16 mouse cellular contexts compared by ENCODE assay signal in genomic region chr1:165933915-165934647, GRCm38 (mm10).
DNase-seq lines count a peak whose midpoint lies in the region; ATAC-seq and TF ChIP-seq lines count a peak whose summit lies in the region.
"Had no signal": no experiment of that assay in that cellular context is flagged by ENCODE, and none has a peak within 500 bp of the region (broad histone marks: within the 10 kb centered on the region; RNA-seq: fewer than 3 reads in every experiment).

No protein-coding gene starts in this region.

- TF ChIP-seq CTCF in MEL (IDR thresholded peaks at IDR 0.05 in 2 of 3, conservative IDR thresholded peaks at IDR 0.05 in 1 of 3; ENCODE audit: control insufficient read depth in 1 of 3, insufficient read depth in 1 of 3, low read depth in 2 of 3, low read length in 3 of 3, poor library complexity in 1 of 3, severe bottlenecking in 1 of 3) = no peak
- TF ChIP-seq CTCF in forebrain, postnatal 0 days (IDR thresholded peaks at IDR 0.05; ENCODE audit: low read depth) = no peak
- no peak for TF ChIP-seq CTCF in midbrain, postnatal 0 days (IDR thresholded peaks at IDR 0.05)
- TF ChIP-seq CTCF in lung, adult 2 months (IDR thresholded peaks at IDR 0.05; ENCODE audit: insufficient read depth, low read length) = no peak

- no peak for ATAC-seq in hindbrain, embryonic 11.5 days (ENCODE audit: low FRiP score)
- ATAC-seq in forebrain, postnatal 0 days = no peak
- ATAC-seq in midbrain, postnatal 0 days (ENCODE audit: low FRiP score) = no peak
- ATAC-seq: lung, postnatal 0 days had no signal

- no peak overlapping the region for H3K4me3 ChIP-seq in hindbrain, embryonic 10.5 days
- H3K4me3 ChIP-seq in hindbrain, embryonic 11.5 days (ENCODE audit: low read depth, low read length) = no peak overlapping the region
- H3K4me3 ChIP-seq in MEL (ENCODE audit: control insufficient read depth in 1 of 2, insufficient read depth in 1 of 2, low read depth in 2 of 2, low read length in 2 of 2) = peak overlapping the region; percentile 24 to 46
- H3K4me3 ChIP-seq in forebrain, postnatal 0 days (ENCODE audit: low read depth, low read length) = peak overlapping the region; percentile 38
- H3K4me3 ChIP-seq in midbrain, postnatal 0 days (ENCODE audit: low read depth, low read length) = peak overlapping the region; percentile 31
- H3K4me3 ChIP-seq in lung, adult 2 months (replicated peaks; ENCODE audit: extremely low read depth, low read depth, low read length) = no peak overlapping the region
- H3K4me3 ChIP-seq: embryonic facial prominence, embryonic 13.5 days; heart, adult 2 months; kidney, embryonic 15.5 days; limb, embryonic 13.5 days; myocyte; stomach, embryonic 15.5 days had no signal

- H3K9me3 ChIP-seq in hindbrain, embryonic 10.5 days = no peaks in the 10 kb centered on the region
- no peaks in the 10 kb centered on the region for H3K9me3 ChIP-seq in hindbrain, embryonic 11.5 days (ENCODE audit: control insufficient read depth, low read length)
- H3K9me3 ChIP-seq in MEL (replicated peaks; ENCODE audit: insufficient read depth, low read length) = no peaks in the 10 kb centered on the region
- no peaks in the 10 kb centered on the region for H3K9me3 ChIP-seq in forebrain, postnatal 0 days (ENCODE audit: low read length)
- no peaks in the 10 kb centered on the region for H3K9me3 ChIP-seq in midbrain, postnatal 0 days (ENCODE audit: low read length)
- H3K9me3 ChIP-seq: embryonic facial prominence, embryonic 13.5 days; kidney, embryonic 15.5 days; limb, embryonic 13.5 days; stomach, embryonic 15.5 days had no signal

- no peak for DNase-seq in hindbrain, embryonic 10.5 days (ENCODE audit: low spot score)
- DNase-seq in hindbrain, embryonic 11.5 days (ENCODE audit: low spot score) = no peak
- no peak for DNase-seq in MEL (ENCODE audit: low read depth, low spot score)
- DNase-seq in forebrain, postnatal 0 days = no peak
- DNase-seq in midbrain, postnatal 0 days (ENCODE audit: low spot score) = no peak
- DNase-seq in heart, postnatal 25 days (ENCODE audit: low spot score) = no peak
- DNase-seq in lung, adult 2 months = no peak
- no peak for DNase-seq in urinary bladder, adult 2 months (ENCODE audit: low spot score)
- DNase-seq: cerebellum, postnatal 14 days; heart, adult 2 months had no signal

- TF ChIP-seq POLR2A in MEL (IDR thresholded peaks at IDR 0.05; ENCODE audit: control insufficient read depth in 1 of 2, insufficient read depth in 1 of 2, low read depth in 1 of 2, low read length in 2 of 2, poor library complexity in 1 of 2) = no peak
- TF ChIP-seq POLR2A in lung, adult 2 months (IDR thresholded peaks at IDR 0.05; ENCODE audit: borderline replicate concordance, extremely low read depth, low read depth, low read length) = no peak

- intact Hi-C loops in heart, postnatal 25 days (cut with DNase I) = no loop called here

- TF ChIP-seq RAD21 in MEL (IDR thresholded peaks at IDR 0.05; ENCODE audit: low read depth, low read length) = no peak

- TF ChIP-seq EP300 in MEL (IDR thresholded peaks at IDR 0.05; ENCODE audit: low read depth in 1 of 2, low read length in 2 of 2) = no peak

- H3K27me3 ChIP-seq in hindbrain, embryonic 10.5 days (ENCODE audit: insufficient read depth, poor library complexity, severe bottlenecking) = no peaks in the 10 kb centered on the region
- H3K27me3 ChIP-seq in hindbrain, embryonic 11.5 days (ENCODE audit: control insufficient read depth, insufficient read depth, low read length) = no peaks in the 10 kb centered on the region
- H3K27me3 ChIP-seq in MEL (ENCODE audit: control insufficient read depth in 1 of 2, insufficient read depth in 2 of 2, low read length in 2 of 2) = no peaks in the 10 kb centered on the region
- no peaks in the 10 kb centered on the region for H3K27me3 ChIP-seq in forebrain, postnatal 0 days (ENCODE audit: insufficient read depth, low read length)
- no peaks in the 10 kb centered on the region for H3K27me3 ChIP-seq in midbrain, postnatal 0 days (ENCODE audit: insufficient read depth, low read length)
- H3K27me3 ChIP-seq: embryonic facial prominence, embryonic 13.5 days; kidney, embryonic 15.5 days; limb, embryonic 13.5 days; stomach, embryonic 15.5 days had no signal

- peaks cover 15% of the 10 kb centered on the region for H3K4me1 ChIP-seq in hindbrain, embryonic 10.5 days (replicated peaks)
- no peaks in the 10 kb centered on the region for H3K4me1 ChIP-seq in hindbrain, embryonic 11.5 days (replicated peaks; ENCODE audit: control insufficient read depth, insufficient read depth, low read length)
- peaks cover 7 to 11% of the 10 kb centered on the region in 2 experiments for H3K4me1 ChIP-seq in MEL (ENCODE audit: control insufficient read depth in 1 of 2, insufficient read depth in 2 of 2, low read length in 2 of 2)
- H3K4me1 ChIP-seq in forebrain, postnatal 0 days (ENCODE audit: insufficient read depth) = 0 out of 2 replicates have a peak, but pooled peaks cover 4% of the 10 kb centered on the region
- peaks cover 8% of the 10 kb centered on the region for H3K4me1 ChIP-seq in midbrain, postnatal 0 days (ENCODE audit: insufficient read depth, low read length)
- H3K4me1 ChIP-seq in lung, adult 2 months (ENCODE audit: control insufficient read depth, insufficient read depth, low read length) = no peaks in the 10 kb centered on the region; the same call in none of the 2 replicates
- H3K4me1 ChIP-seq: stomach, embryonic 15.5 days had no signal

- H3K27ac ChIP-seq in hindbrain, embryonic 10.5 days = peak overlapping the region; percentile 12; the same call in 1 of the 2 replicates
- no peak overlapping the region; the same call in 1 of the 2 replicates for H3K27ac ChIP-seq in hindbrain, embryonic 11.5 days (ENCODE audit: low read depth, low read length)
- H3K27ac ChIP-seq in MEL (ENCODE audit: control insufficient read depth, low read depth, low read length) = peak overlapping the region; percentile 72
- peak overlapping the region; percentile 82 for H3K27ac ChIP-seq in forebrain, postnatal 0 days (ENCODE audit: low read depth, low read length)
- peak overlapping the region; percentile 71 for H3K27ac ChIP-seq in midbrain, postnatal 0 days (ENCODE audit: low read depth, low read length)
- H3K27ac ChIP-seq: embryonic facial prominence, embryonic 13.5 days; heart, adult 2 months; kidney, embryonic 15.5 days; limb, embryonic 13.5 days; stomach, embryonic 15.5 days had no signal

- H3K9ac ChIP-seq in hindbrain, embryonic 11.5 days (ENCODE audit: low read depth, low read length) = no peak overlapping the region
- H3K9ac ChIP-seq in MEL (ENCODE audit: control insufficient read depth, low read depth, low read length, poor library complexity, severe bottlenecking) = peak overlapping the region; percentile 50
- peak overlapping the region; percentile 39; the same call in 1 of the 2 replicates for H3K9ac ChIP-seq in forebrain, postnatal 0 days
- no peak overlapping the region; the same call in 1 of the 2 replicates for H3K9ac ChIP-seq in midbrain, postnatal 0 days (replicated peaks; ENCODE audit: low read length, poor library complexity, severe bottlenecking)
- H3K9ac ChIP-seq: embryonic facial prominence, embryonic 13.5 days; kidney, embryonic 15.5 days; limb, embryonic 13.5 days; stomach, embryonic 15.5 days had no signal

- H3K36me3 ChIP-seq in hindbrain, embryonic 10.5 days = no peaks in the 10 kb centered on the region
- no peaks in the 10 kb centered on the region for H3K36me3 ChIP-seq in hindbrain, embryonic 11.5 days (ENCODE audit: control insufficient read depth, insufficient read depth, low read length)
- H3K36me3 ChIP-seq in MEL (ENCODE audit: control insufficient read depth in 1 of 2, insufficient read depth in 2 of 2, low read length in 2 of 2) = peaks cover 0 to 19% of the 10 kb centered on the region in 2 experiments; a peak in 2 of 4 replicates
- H3K36me3 ChIP-seq in forebrain, postnatal 0 days (ENCODE audit: insufficient read depth) = no peaks in the 10 kb centered on the region
- H3K36me3 ChIP-seq in midbrain, postnatal 0 days (ENCODE audit: insufficient read depth, low read length) = no peaks in the 10 kb centered on the region
- H3K36me3 ChIP-seq: embryonic facial prominence, embryonic 13.5 days; kidney, embryonic 15.5 days; limb, embryonic 13.5 days; stomach, embryonic 15.5 days had no signal

- H3K79me2 ChIP-seq in MEL (ENCODE audit: control insufficient read depth, insufficient read depth, low read length, poor library complexity) = no peaks in the 10 kb centered on the region; the same call in 1 of the 2 replicates

- H3K4me2 ChIP-seq in hindbrain, embryonic 11.5 days (replicated peaks; ENCODE audit: low read depth, low read length) = no peak overlapping the region; the same call in 1 of the 2 replicates
- H3K4me2 ChIP-seq in forebrain, postnatal 0 days (ENCODE audit: low read depth) = peak overlapping the region; percentile 46
- H3K4me2 ChIP-seq in midbrain, postnatal 0 days (ENCODE audit: low read depth, low read length, poor library complexity, severe bottlenecking) = peak overlapping the region; percentile 44
- H3K4me2 ChIP-seq: embryonic facial prominence, embryonic 13.5 days; kidney, embryonic 15.5 days; limb, embryonic 13.5 days; stomach, embryonic 15.5 days had no signal

- 91% methylated on average over 5 of the region's 5 CpGs for WGBS in hindbrain, embryonic 10.5 days
- WGBS in hindbrain, embryonic 11.5 days = 83% methylated on average over 5 of the region's 5 CpGs
- WGBS in forebrain, postnatal 0 days = 13% methylated on average over 5 of the region's 5 CpGs
- whole genome bisulfite sequencing in midbrain, postnatal 0 days = 40% methylated on average over 5 of the region's 5 CpGs
- WGBS in lung, adult 2 months = 58% methylated on average over 5 of the region's 5 CpGs

TF ChIP-seq in MEL, 35 proteins besides CTCF, POLR2A, EP300 and RAD21:
- no peak for TF ChIP-seq JUND (IDR thresholded peaks at IDR 0.05; ENCODE audit: low read depth, low read length)
- TF ChIP-seq ZKSCAN1 (IDR thresholded peaks at IDR 0.05; ENCODE audit: low read depth, low read length) = no peak
- no peak for TF ChIP-seq KAT2A (conservative IDR thresholded peaks at IDR 0.05; ENCODE audit: low read depth, low read length)
- TF ChIP-seq MXI1 (IDR thresholded peaks at IDR 0.05; ENCODE audit: low read depth, low read length) = no peak
- TF ChIP-seq E2F4 (IDR thresholded peaks at IDR 0.05; ENCODE audit: borderline replicate concordance, low read depth, low read length) = no peak
- no peak for TF ChIP-seq NRF1 (IDR thresholded peaks at IDR 0.05; ENCODE audit: insufficient read depth, low read depth, low read length, poor library complexity, severe bottlenecking)
- no peak for TF ChIP-seq ZMIZ1 (IDR thresholded peaks at IDR 0.05; ENCODE audit: low read depth, low read length)
TF ChIP-seq in MEL: peak in this region for 0.

Comparison
In these comparisons a context has a peak if more than half of its experiments do, and no peak if none do; other contexts are left out.
1. H3K4me3 ChIP-seq: peak in MEL (2 of 2), forebrain, postnatal 0 days (single experiment) and midbrain, postnatal 0 days (single experiment); none in hindbrain, embryonic 10.5 days (single experiment), hindbrain, embryonic 11.5 days (single experiment) and lung, adult 2 months (single experiment).
2. H3K9ac ChIP-seq: peak in MEL (single experiment) and forebrain, postnatal 0 days (single experiment); none in hindbrain, embryonic 11.5 days (single experiment) and midbrain, postnatal 0 days (single experiment).